Mouse (Mus musculus): ENCODE measurements at regions not wholly inside any gene's neighbourhood (a gene's known extent, or its start where the extent isn't known, plus 50 kb on each side); places are given as distances from the start of the nearest gene placed in this dataset.
A peak's percentile ranks its signal among the peaks of the same experiment; 100 is the strongest.

DNA sequence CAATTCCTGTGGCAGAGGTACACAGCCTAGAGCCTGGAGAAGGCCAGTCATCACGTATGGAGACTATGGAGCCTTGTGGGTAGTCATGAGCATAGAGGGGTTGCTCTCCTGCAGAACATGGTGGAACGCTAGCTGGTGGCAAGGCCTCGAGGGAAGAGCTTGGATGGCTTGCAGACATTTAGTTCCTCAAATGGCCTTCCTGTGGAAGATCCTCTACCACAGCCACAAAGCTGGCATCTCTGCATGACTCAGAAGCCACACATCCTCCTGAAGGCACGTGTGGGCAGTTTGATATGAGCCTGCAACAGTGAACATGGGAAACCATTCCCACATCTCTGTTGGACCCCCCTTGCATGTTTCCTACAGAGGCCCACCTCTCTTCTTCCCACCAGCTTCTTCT lies 547.9 kb upstream of the Lrrc6 start:
- DNase-seq (ENCODE audit: low spot score), result peak; percentile 3

DNA sequence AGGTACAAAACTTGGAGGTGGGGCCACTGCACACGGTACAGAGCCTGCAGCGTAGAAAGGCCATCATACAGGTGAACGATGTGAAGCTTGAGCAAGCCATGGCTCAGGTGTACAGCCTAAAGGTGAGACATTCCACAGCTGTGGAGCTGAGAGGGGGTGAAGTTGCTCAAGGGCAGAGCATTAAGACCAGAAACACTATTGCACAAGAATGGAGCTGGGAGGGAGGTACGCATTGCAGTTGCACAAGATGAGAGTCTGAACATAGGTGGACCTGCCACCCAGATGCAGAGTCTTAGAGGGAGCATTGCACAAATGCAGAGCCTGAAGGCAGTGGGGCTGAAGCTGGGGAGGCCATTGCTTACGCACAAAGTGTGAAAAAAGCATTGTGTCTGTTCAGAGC lies 547.4 kb upstream of the Lrrc6 start:
- DNase-seq (ENCODE audit: low spot score), result no peak

DNA sequence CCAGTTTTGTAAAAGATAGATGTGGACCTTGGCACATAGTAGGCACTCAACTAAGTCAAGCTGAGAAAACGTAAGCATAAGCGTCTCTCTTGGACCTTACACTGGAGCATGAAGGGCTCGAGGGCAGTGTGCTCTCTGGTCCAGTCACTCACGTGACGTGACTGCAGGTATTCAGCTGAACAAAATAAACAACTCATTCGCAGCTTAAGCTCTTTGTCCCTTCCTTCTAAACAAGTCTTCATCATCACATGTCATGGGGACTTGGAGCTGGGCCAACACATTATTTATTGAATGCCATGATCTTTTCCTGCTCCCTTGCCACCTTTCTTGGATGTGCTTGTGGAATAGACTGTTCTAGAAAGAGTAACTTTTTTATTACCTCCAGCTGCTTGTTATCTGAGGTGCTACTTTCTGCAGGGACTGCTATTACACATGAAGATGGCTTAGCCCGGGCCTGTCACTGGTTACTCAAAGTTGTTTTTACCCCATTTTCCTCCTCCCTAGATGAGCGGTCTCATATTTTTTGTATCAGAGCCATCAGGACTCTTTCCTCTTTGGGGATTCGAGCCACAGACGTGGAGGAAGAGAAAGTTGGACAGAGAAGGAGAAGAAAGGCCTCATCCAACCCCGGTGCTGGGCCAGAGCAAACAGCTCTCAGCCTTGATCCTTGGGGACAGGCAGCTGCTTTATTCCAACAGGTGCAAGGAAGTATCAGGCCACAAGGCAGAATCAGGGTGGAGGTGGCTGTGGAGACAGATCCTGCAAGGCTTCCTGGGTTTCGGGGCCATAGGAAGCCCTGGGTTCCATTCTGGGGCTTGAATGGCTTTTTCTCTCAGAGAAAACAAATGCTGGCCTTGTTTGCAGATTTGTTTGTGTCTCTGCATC lies 545.5 kb upstream of the Lrrc6 start:
- no peak for DNase-seq (ENCODE audit: low spot score)

DNA sequence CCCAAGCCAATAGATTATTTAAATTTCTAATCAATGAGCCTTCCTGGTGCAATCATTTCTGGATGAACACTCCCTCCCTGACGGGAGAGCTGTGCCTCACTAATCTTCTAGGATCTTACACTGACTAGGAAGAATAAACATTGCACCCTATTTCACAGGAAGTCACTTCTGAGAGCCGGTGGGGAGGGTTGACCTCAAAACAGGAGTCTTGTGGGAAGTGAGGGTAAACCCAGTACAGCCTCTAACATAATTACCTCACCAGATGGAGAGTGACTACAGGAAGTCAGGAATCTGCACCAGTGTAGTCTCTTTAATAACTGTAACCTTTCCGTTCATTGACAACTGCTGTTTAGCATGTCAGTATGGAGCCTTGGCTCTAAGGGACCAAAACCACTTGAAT lies 544.6 kb upstream of the Lrrc6 start:
- DNase-seq (ENCODE audit: low spot score), result no peak

DNA sequence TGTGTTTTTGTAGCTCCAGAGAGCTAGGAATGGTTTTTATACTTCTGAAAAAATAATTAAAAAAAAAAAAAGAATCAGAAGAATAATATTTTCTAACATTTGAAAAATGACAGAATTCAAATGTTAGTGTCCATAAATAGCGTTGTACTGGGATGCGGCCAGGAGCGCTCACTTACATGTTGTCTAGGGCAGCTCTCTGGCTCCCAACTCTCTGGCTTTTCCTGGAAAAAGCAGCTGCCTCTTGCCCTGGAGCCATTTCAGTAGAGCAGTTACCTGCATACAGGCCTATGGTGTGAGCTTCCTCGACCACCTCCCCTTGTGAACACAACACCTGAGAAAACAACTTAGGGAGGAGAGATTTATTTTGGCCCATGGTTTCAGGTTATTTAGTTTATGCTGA lies 544.1 kb upstream of the Lrrc6 start:
- DNase-seq (ENCODE audit: low spot score), result no peak

DNA sequence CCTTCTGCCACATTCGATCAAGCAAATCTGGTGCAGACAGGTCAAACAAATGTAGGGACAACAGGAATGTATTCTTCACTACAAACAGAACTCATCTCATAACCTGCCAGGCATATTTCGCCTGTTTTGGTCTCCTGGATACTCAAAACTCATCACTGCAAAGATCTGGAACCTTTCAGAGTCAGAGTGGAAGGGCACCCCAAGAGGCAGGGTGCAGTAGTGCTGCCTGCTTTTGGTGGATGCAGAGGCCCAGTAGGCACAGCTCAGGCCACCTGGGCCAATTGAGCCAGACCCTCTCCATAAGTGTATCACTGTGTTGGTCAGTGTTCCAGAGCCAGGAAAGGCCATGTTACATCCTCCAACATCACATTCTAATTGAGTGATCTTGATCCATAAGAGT lies 541.4 kb upstream of the Lrrc6 start:
- peak; percentile 6 for DNase-seq (ENCODE audit: low spot score)

DNA sequence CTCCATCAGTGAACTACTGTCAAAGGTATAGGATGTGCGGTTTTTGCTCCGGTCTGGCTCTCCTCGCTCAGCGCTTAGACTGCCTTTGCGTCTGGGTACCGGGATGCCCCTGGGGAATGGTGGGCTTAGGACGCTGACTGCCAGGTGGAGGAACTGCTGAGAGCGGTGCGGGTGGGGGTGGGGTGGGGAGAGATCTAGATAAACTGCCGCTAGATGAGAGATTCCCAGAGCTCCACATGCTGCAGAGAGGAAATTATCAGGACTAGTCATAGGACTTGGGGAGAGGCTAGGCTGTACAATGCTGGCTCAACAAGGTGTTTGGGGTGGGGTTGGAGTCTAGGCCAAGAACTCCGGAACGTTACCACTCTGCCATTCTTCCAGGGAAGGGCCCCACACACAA lies 539.5 kb upstream of the Lrrc6 start:
- DNase-seq (ENCODE audit: low spot score), result no peak

DNA sequence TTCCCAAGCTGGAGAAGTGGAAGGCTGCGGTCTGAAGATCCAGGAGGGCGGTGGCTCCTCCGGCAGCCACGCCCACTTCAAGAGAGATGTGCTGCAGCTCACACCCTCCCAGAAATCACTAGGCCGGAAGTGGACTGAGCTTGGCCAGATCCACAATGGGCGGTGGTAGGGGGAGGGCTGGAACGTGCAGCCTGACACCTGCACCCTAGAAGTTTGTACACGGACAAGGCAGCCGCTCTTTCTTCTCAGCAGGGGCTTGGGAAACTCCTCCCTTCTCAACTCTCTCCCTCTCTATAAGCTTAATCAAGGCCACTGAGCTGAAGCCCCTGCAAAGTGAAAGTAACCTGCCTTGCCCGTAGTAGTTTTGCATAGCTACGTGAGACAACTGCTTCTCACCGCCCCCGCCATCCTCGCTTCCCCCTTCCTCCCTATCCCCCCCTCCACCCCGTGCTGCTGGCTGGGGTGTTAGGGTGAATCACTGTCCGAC lies 538.8 kb upstream of the Lrrc6 start:
- DNase-seq (ENCODE audit: low spot score), result peak; percentile 48

DNA sequence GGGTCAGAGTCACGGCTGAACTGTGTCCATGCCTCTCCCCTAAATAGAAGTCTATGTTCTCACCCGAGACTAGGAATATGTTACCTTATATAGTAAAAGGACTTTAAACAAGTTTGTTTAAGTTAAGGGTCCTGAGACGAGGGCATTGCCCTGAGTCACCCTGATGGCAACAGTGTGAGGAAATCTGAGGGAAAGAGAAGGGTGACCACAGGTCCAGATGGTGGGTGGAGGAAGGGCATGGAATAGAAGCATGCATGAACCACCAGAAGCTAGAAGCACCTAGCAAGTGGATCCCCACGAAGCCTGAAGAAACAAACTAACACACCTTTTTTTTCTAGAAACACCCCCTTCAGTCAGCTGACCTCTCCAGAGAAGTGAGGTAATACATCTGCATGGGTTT lies 536.9 kb upstream of the Lrrc6 start:
- DNase-seq (ENCODE audit: low spot score), result no peak

DNA sequence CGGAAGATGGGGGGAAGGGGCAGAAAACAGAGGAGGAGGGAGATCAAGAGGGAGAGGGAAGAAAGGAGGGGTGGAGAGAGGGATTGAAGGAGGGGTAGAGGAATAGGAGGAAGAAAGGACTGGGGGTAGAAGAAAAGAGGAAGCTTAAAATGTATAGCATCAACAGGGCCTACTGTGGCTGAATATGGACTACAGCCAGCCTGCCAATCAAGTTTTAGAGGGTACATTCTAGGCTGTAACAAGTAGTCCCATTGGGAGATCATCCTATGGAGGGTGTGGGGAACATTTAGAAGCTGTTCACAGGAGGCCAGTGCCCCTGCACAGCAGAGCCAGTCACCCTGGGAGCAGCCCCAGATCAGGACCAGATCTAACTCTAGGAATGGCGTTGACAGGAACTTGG lies 535.6 kb upstream of the Lrrc6 start:
- no peak for DNase-seq (ENCODE audit: low spot score)

DNA sequence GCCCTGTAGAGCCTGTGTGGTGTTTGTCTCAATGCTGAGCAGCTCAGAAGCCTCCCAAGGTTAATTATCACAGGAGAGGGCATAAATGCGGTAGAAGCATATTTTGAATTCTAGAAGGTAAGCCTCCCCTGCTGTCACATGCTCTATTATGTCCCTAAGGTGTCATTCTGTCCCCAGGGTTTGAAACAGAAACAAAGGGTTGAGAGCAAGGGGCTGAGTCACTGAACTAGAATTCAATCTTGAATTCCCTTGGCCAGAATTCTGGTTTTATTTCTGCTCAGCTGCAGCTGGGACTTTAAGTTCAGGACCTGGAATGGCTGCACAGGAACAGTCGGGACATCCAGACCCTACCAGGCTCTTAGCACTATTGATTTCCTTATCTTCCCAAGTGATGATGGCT lies 533.2 kb upstream of the Lrrc6 start:
- no peak for DNase-seq (ENCODE audit: low spot score)

DNA sequence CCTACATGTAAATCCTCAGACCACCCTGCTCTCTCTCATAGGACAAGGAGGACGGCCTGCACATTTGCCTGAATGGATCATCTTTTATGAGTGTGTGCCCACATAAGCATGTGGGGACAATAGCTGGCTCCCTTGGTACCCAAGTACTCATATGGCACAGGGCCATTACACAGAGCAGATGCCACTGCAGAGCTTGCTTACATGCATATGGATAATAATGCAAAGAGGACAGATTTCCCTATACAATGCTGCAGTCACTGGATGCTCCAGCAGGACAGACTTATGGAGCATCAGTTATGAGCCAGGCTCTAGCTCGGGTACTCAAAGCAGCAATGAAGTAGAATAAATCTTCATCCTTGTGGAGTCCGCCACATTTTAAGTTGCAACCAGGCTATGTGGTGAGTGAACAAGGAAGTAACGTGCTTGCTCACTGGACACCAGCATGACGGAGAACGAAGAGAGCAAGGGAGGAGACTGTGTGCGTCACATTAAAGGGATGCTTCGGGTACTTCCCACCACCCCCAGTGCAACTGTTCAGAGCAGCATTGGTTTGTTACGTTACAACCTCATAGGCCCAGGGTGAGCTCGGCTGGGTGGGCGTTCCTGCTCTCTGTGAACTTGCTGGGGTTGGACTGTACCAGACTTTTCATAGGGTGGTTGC lies 531.3 kb upstream of the Lrrc6 start:
- no peak for DNase-seq (ENCODE audit: low spot score)

DNA sequence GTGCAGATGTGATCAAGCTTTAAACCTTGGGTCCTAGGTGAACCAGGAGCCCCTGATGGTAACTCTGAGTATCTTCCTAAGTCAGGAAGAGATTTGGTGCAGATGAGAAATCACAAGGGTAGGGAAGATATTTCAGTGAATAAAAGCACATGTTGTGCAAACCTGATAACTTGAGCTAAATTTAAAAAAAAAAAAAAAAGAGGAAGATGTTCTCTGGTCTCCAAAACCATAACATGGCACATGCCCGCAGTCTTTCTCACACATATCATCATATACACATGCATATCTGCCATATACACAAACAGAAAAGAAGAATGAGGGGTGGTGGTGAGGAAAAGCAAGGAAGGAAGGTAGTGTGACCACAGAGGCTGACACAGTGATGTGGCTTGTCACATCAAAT lies 530.3 kb upstream of the Lrrc6 start:
- DNase-seq (ENCODE audit: low spot score), result no peak

DNA sequence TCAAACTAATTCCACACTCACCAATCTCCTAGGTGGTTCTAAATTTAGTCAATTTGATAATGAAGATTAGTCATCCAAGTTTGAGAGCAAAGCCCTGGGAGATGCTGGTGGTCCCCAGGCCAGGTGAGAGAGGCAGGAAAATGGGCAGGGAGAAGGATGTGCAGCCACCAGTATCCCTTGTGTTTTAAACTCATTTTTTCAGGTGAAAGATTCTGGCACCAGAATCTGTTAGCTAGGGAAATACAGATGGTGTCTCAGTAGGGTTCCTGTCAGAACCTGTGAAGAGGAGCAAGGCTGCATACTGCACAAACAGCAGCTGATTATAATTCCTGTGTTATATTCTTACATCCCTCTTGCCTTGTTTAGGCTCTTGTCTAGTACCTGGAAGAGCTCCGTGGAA lies 527.5 kb upstream of the Lrrc6 start:
- no peak for DNase-seq (ENCODE audit: low spot score)

DNA sequence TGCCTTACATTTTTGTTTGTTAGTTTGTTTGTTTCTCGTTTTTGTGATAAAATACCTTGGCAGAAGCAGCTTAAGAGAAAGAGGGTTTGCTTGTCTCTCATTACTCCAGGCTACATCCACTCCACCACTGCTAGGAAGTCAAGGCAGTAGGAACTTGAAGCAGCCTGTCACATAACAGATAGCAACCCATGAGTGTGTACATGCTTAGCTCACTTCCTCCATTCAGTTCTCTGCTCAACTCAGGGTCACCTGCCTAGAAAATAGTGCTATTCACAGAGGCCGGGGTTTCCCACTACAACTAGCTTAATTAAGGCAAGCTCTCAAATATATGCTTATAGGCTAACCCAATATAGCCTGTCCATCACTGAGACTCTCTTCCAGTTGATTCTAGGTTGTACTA lies 527.0 kb upstream of the Lrrc6 start:
- DNase-seq (ENCODE audit: low spot score), result no peak

DNA sequence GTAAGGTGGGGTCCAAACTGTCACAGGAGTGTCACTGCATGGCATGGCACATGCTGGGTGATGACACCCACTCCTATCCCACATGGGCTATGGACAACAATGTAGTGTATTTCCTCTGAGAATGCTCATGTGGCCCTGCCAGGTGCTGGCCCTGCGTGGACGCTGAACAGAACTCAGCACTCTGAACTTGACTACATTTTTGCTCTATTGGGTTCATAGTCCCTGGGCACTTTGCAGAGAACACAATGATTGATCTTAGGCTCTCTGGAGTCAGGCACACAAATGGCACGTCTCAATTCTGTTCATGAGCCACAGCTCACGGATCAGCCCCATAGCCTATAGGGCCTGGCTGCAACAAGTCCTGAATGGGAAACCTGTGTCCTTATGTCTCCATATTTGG lies 525.0 kb upstream of the Lrrc6 start:
- DNase-seq (ENCODE audit: low spot score), result no peak

DNA sequence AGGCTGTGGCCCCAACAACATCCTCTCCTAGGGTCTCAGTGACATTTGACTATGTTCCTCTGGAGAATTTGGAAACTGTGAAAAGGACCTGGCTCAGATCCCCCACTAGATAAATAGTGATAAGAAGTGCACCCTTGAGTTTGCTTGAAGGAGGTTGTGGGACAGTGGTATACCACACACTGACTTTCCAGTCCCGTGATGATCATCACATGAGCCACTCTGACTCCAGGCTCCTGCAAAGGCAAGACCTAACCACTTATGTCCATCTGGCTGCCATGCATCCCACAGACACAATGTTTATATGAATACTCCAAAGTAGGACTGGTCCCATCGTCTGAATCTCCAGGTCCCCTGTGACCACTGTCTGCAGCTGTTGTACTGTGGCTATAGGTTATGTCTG lies 523.7 kb upstream of the Lrrc6 start:
- no peak for DNase-seq (ENCODE audit: low spot score)

DNA sequence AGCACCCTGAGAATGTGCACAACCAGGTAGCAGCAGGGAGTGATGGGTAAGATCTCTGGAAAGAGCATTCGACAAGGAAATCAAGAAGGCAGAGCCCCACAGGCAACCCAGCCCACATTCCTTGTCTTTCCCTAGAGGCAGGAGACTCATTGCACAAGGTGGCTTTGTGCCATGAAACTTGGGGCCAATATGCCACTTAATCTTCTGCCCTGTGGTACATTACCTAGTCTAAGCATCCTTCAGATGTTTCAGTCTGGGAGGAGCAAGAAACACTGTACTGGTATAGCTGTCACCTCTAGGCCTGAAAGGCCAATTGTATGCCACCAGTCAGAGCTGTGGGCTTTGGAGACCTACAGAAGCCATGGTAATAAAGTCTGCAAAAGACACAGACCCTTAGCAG lies 522.4 kb upstream of the Lrrc6 start:
- DNase-seq (ENCODE audit: low spot score), result no peak

DNA sequence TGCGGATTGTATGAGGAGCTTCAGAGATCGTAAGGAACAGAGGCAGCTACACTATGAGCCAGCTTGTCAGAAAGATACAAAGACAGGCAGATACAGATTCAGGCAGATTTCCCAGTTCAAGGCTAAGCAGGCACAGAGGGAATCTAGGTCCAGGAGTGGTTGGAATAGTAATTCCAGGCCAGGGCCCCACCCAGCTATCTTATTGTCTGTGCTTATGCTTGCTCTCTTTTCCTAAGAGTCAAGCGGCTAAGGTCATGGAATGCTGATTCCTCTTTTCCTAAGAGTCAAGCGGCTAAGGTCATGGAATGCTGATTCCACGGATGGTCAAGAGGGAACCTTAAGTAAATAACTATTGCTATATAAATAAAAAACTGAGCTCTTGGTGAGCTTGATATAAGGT lies 520.7 kb upstream of the Lrrc6 start:
- DNase-seq (ENCODE audit: low spot score), result no peak

DNA sequence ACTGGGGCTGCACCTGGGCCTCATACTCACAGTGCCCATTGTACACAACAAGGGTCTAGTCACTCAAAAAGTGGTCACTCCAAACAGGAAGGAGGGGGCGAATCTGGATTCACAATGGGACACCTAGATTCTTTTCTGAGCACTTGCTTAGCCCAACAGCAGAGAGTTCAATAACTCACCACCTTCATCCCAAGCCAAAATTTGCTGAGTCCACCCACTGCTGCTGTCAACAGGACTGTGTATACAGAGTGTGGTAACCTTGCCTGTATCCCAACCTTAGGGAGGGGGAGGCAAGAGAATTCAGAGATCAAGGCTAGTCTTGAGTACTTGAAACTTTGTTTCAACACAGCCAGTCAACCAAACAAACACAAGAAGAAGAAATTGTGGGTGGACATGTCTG lies 519.2 kb upstream of the Lrrc6 start:
- no peak for DNase-seq (ENCODE audit: low spot score)

DNA sequence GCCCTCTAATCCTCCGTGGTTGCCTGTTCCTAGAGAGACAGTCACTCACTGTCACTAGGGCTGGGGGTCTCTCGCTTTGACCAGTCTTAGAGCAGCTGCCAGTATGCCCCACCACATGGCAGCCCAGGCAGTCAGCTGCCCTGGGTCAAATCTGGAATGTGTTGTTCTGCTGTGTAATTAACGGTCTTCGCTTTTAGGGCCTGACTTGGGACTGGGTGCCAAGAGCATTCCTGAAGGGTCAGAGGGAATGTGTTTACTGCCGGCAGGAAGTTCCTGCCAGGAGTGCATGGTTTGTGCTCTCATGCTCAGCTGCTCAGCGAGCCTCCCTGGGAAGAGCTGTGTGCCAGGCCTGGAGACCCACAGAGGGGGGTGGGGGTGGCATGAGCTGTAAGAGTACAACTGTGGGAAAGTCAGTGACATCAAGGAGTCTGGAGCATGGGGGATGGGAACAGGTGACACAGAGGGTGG lies 518.5 kb upstream of the Lrrc6 start:
- DNase-seq (ENCODE audit: low spot score), result no peak
